Mouse (Mus musculus) 3134 (cell line): ENCODE data around the gene Pcyt1a.
A peak's percentile ranks its signal among the peaks of the same experiment; 100 is the strongest.

Source experiments
- DNase-seq: peaks from one replicate; pipeline ENCODE4 v3.0.0-alpha.2; 2011; ENCODE audit warnings: low spot score; ENCODE audit not compliant: insufficient read length; ENCODE audit errors: extremely low read depth

Pcyt1a gene

DNA sequence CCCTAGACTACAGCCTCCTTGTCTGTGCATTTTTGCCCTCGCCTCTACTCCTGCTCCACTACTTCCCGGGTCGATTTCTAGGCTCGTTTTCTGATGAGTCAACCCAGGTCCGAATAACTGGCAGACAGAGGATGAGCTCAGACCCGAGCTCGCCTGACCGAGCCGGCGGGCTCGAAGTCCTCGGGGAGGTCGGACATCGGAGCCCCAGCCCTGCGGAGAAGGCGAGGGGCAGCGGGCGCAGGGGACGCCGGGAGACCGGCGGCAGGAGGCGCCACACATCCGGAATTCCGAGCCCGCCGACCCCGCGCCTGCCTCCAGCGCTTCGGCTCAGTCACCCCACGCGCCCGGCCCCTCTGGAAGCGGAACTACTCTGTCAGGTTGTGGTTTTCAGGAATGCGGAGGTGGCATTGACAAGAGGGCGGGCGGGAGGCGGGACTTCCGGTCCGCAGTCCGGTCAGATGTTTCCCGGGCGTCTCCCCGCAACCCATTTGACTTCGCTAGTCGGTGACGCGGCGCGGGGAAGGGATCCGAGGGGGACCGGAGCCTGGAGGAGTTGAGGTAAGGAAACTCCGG lies at the start of gene Pcyt1a:
Gene Pcyt1a, plus strand, starts transcription at position 448 of the 573 bp plus-strand sequence.
- peak; percentile 98 for DNase-seq

DNA sequence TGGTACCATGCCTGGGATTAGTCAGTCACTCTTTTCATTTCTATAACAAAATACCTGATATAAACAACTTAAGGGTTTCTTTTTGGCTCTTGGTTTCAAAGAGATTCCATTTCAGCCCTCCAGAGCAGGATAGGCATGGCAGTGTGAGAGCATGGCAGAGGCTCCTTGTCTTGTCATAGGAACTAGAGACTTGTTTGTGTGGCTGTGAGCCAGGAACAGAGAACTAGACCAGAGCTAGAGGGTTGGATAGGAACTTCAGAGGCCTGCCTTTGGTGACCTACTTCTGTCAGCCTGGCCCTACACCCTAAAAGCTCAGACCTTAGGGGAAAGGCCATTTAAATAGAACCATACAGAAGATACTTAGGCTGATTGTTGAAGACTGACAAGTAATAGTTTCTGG lies 47.8 kb upstream of the Pcyt1a start:
- no peak for DNase-seq

DNA sequence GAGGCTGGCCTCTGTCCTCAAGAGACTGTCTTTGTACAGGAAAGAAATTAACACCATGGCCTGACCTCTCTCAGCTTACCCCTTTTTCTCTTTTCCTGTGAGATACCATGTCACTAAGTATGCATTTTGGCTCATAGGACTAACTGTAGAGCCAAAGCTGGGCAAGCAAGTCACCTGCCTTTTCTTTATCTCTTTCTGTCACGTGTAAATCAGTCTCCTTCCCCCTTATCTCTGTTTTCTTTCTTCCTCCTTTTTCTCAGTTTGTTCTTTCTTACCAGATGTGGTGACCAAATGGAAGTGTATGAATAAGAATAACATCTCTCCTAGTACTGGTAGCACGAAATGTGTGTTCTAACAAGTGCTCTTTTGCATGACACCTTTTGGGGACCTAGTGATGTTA lies 45.8 kb upstream of the Pcyt1a start:
- DNase-seq, result no peak

DNA sequence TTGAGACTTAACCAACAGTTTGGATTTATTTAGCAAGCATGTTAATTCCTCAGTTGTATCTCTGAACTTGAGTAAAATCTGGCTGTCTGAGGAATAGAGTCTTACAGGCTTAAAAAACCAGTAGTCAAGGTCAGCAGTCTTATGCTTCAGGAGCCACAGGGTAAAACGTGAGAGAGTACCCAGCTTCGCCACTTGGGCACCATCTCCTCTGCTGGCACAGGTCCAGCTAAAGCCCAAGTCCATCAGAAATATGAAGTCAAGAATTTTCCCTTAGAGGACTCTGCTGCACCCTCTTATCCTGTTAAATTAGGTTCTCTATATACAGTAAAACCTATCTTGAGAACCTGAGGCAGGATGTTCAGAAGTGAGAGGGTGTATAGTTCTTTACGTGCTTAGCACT lies 43.9 kb upstream of the Pcyt1a start:
- DNase-seq, result no peak

DNA sequence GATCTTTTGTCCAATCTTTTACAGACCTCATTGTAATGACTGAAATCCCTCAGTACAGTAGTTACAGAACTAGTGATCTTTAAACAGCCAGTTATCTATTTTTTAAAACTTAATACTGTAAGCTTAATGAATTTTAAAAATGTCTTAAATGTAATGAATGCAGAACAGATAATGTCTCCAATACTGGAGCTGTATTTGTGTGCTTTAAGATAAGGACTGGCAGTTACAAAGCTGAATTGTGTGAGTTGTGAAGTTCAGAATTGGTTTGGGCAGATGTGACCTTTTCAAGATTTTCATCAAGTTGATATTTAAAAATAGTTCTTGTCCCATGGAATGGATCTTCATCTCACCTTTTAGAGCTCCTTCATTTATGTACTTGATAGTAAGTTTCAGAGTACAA lies 41.7 kb upstream of the Pcyt1a start:
- DNase-seq, result no peak

DNA sequence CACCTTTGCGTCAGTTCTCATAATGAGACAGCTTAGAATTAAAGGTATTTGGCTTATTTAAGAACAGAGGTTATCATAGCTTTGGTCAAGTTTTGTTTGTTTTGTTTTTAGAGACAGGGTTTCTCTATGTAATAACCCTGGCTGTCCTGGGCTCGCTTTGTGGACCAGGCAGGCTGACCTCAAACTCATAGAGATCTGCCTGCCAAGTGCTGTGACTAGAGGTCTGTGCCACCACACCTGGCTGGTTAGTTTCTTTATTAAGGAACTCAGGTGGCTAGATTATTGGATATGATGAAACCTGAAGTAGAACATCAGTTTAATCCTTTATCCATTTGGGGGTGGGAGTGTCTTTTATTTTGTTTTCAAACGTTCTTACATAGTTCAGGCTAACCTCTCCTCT lies 40.9 kb upstream of the Pcyt1a start:
- DNase-seq, result no peak

DNA sequence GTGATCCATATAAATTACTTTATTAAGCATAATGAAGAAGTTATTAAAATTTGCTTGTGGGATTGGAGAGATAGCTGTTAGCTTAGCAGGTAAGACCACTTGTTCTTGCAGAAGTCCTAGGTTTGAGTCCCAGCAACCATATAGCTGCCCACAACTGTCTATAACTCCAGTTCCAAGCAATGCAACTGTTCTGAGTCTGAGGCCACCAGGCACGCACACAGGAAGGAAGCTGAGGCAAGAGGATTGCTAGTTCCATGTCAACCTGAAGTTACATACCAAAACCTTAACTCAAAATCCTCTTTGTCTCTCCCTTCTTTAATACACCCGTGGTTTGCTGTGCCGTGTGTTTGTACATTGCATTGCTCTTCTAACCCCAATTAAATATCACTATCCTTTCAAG lies 39.8 kb upstream of the Pcyt1a start:
- DNase-seq, result no peak

DNA sequence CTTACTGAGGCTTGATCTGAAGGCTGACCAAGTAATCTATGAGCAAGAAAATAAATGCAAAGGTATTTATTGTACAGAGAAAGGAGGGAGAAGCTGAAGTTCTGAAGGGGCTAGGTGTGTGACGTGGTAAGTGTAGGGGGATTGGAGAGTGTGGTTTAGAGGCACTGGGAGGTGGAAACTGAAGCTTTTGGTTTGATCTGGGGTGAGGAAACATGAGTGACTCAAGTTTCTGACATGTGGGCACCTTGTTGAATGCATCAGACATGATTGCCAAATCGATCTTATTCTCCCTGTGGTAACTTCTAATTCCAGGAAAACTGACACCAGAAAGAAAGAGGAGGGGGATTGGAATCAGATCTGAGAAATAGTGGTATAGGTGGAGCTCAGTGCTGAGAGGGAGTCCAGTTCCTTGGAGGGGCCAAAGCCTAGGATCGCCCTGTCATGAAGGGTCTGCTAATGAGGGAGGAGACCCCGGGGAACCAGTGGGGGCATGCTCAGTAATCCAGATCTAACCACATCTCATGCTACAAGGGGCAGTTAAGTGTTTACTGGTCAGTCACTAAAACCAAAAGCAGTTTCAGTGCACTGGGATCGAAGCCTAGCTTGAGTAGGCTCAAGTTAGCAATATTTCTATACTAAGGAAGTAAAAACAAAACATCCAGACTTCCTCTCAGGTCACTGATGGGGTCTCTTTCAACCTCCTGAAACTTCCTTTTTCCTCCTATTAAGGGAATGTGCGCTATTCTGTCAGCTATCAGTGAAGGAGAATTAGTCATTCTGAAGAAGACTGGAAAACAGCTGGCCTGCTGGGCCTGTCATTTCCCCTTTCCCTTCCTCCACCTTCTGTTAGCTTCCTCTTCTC lies 34.8 kb upstream of the Pcyt1a start:
- no peak for DNase-seq

DNA sequence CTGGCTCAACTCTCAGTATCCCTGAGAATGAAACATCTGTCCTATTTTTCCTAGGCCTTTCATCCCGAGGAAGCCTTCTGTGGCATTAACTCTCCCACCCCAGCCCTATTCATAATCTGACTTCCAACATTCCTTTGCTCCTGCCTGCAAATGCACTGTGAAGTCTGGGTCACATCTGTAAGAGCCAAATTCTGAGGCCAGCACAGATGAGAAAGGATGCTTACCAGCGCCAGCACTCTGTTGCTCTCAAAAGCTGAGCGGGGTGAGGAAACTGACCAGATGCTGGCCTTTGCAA lies 34.2 kb upstream of the Pcyt1a start:
- no peak for DNase-seq

DNA sequence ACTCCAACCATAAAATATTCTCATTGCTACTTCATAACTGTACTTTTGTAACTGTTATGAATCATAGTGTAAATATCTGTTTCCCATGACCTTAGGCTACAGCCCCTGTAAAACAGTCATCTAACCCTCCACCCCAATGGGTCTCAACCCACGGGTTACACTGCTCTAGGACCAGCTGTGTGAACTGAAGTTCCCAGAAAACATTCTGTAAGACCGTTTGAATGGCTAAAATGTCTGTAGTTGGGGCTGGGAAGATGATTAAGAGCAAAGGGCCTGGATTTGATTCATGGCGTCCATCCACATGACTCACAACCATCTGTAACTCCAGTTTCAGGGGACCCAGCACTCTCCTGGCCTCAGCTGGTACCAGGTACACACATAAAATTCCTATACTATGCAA lies 32.5 kb upstream of the Pcyt1a start:
- DNase-seq, result peak; percentile 44

DNA sequence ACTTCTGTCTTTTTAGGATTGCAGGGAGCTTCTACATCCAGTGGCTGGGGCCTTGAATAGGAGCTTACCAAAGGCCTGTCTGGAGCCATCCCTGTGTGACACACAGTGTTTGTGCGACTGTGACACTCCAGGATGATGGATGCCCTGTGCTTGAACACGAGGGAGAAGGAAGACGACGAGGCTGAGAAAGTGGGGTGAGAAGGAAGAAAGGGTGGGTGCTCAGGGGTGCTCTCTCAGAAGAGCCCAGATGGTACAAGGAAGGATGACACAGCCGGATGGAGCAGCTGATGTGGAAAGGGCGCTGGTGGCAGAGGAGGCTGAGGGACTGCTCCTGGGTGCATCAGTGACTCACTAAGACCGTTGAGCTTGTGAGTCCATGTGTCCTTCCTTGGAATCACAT lies 30.5 kb upstream of the Pcyt1a start, which contains the start of gene Tm4sf19:
Gene Tm4sf19, plus strand, starts transcription at position 240 of the 400 bp plus-strand sequence.
- no peak for DNase-seq

DNA sequence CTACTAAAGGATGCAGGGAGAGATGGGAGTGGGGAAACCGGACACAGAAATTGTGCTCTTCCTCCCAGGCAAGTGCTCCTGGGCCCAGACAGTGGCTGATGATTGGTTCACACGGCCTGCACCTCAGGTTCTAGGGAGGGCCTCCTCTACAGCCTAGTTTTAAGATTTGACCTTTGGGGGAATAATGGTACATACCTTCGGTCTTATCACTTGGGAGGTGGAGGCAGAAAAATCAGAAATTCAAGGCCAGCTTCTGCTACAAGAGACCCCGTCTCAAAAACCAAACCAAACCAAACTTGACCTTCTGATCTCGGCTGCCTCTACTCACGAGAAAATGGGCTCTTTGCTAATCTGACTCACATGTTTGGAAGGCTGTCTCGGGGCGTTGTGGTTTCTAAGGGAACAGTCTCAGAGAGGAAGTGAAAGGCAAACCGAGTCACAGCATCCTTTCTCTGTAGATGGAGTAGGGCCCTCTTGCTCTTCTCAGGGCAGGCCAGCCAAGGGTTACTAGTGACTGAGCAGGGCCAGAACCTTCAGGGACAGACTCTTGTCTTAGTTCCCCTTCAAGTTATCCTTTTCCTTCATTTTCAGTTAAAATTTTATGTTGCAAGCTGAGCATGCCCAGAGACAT lies 29.3 kb upstream of the Pcyt1a start:
- peak; percentile 54 for DNase-seq

DNA sequence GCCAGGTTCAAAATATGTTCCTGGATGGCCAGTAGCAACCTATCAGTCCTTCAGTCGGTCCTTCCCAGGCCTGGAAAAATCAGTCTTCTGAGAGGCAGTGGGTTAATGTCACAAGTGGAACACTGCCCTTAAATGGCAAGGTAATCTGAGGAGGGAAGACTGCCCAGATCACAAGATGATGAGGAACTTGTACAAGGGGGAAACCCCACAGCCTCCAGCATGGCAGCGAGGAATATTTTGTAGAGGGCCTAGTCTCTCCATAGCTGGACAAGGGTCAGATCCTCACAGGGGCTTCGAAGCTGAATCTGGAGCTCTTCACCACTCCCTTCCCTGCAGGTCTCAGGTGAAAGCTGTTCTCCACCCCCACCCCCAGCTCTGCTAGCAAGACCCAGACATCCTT lies 27.9 kb upstream of the Pcyt1a start:
- DNase-seq, result no peak

DNA sequence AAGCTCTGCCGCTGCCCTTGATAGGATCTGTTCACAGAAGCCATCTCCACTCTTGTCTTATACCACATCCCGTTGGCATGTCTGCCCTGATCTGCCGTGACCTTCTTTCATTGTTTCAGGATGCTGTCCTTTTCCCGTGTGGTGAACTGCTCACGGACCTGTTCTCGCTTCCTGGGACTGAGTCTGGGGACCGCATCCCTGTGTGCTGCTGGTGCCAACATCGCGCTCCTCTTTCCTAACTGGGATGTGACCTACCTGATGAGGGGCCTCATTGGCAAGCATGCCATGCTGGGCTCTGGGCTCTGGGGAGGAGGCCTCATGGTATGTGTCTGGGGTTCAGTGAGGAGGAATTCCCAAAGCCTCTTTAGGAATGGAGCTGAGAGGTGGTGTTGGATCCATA lies 25.0 kb upstream of the Pcyt1a start:
- DNase-seq, result no peak

DNA sequence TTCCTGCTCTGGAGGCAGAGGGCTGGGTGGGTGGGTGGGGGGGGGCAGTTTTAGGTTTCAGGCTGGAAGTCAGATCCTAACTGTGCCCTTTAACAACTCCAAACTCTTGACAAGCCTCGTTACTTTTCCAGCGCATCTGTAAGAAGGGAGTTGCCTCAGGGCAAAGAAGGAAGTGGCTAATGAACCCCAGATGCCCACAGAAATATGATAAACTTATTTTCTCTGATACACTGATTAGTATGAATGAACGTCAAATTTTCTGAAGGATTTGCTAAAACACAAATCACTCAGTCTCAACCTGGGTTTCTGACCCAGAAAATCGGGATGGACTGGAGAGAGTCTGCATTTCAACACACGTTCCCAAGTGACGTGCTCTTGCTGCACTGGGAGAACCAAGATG lies 24.1 kb upstream of the Pcyt1a start:
- DNase-seq, result no peak

DNA sequence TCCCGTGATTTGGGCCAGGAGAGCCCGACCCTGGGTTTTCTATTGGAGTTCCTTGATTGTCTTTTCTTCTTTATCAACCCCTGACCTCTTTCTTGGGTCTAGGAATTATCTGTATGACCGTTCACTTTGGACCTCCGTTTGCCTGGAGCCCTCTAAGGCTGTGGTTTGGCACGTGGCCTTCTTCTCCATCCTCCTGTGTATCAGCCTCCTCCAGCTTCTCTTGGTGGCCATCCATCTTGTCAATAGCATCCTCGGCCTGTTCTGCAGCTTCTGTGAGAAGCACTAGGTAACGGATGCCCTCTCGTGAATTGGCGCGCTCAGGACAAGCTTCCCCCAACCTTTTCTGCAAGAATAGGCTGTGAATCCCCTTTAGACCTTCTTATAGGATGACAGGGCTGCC lies 23.0 kb upstream of the Pcyt1a start:
- no peak for DNase-seq

DNA sequence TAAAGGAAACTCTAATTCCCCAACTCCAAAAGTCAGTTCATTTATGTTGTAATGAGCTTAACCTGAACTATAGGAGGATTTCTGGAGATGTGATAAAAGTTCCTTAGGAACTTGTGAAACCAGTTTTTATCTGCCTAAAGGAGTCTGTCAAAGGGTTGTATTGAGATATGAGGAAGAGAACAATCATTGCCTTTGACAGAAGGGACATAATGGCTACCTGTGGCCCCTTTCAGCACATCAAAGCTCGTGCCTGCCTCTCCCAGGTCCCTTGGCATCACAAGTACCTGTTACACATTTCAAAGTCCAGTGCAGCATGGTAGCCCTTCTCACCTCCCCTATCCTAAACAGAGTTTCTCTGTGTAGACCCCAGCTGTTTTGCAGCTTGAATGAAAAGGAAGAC lies 13.3 kb upstream of the Pcyt1a start:
- no peak for DNase-seq

DNA sequence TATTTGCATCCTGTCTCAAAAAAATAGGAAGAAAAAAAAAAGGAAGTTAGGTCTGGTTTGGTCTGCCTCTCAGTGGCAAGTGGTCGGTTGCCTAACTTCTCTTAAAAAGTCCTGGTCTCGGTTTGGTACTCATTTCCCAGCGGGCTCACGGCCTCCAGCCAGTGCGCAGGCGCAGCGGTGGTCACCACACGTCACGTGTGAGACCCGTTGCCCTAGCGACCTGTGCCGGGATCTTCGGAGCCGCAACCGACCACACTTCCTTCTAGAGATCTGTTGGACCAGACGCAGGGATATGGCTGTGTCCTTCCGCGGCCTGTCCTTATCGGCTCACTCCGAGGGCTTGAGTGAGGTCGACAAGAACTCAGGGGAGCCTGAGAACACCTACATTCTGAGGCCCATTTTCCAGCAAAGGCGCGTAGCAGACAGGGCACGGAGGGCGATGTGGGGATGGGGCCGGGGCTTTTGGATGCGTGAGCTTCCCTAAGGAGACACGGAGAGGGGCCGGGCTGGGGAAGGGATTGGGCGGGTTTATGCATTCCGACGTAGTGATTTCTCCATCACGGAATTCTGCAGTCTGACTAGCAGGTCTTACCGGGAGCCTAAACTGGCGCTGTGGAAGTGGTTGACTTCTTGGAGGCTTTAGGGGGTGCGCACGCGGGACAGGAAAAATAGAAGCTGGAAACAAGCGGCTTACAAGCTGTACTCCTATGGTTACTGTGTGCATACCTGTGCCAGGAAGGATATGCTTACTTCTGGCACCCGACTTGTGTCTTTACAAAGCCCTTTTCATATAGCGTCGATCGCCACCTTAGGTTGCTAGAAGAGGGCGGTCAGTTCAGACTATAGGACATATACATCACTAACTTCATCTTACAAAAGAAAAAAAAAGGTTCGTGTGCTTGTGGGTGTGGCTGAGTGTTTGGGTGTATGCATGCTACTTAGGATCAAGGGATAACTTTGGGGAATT lies 10.9 kb upstream of the Pcyt1a start, which contains the start of gene Tctex1d2:
Gene Tctex1d2, plus strand, starts transcription at position 186 of the 967 bp plus-strand sequence.
- DNase-seq, result peak; percentile 98

DNA sequence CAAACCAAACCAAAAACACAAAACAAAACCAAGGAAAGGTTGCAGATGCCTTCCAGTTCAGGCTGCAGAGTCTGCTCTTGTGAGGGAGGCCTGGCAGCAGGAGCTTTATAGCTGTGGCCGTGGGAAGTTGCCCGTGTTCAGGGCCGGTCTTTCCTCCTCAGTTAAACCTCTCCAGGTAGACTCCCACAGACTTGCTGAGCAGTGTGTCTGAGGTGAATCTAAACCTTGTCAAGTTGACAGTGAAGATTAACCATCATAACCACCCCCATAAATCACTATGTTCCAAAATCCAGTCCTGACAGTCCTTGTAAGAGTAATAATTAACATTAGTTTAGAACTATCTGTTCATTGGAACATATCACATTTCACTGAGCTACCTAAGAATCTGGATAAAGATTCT lies 3.2 kb upstream of the Pcyt1a start:
- no peak for DNase-seq

DNA sequence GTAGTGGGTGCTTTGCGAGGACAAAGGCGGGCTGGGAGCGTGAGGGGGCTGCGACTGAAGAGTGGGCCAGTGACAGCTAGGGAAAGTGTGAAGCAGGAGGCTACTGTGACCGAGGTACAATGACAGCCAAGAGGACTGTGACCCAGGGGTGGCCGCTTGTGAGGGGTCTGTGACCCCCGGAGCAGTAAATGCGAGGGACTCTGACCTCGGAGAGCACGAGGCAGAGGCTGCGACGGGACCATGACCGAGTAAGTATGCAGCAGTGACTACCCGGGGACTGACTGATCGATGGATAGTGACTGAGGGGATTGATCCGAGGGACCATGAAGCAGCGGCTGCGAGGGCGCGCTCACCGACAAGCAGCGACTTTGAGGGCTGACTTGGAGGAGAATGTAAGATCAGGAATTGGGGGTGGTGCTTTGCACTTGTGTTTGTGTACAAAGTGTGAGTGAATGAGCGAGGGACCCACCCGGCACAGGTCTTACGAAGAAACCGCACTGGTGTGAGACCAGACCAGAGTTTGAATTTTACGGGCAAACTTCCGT lies 398 bp downstream of the Pcyt1a start:
- DNase-seq, result no peak

DNA sequence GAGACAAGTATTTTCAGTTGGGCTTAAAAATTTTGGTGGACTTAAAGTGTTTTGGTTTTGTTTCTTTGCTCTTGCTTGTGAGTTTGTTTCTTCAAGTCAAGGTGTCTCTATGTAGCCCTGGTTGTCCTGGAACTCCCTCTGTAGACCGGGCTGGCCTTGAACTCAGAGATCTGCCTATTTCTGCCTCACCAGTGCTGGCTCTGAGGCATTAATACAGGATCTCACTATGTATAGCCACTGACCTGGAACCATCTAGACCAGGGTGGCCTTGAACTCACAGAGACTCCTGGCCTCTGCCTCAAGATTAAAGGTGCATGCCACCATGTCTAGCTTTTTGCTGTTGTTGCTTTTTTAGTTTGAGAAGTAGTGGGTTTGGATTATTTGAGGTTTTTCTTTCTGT lies 1.2 kb downstream of the Pcyt1a start:
- no peak for DNase-seq
